Mouse (Mus musculus) liver, embryonic 16.5 days (tissue): ENCODE results near the gene Rilp. TPM values are rescaled to one million over a fixed set of nuclear protein-coding genes. Genes with fewer than 3 reads are reported as not detected.

Experiments
- ATAC-seq: fragments of 200-750 bp; cut with Nextera tagmentation; 2 replicates; pipeline ENCODE4 v1.8.0; 2017; ENCODE audit warnings: low read depth, mild to moderate bottlenecking, moderate number of reproducible peaks, moderate library complexity
- H3K27ac ChIP-seq: fragments of 300-500 bp; sonication (generic); 2 replicates; pipeline ENCODE4 v1.5.1; 2014; ENCODE audit warnings: mild to moderate bottlenecking, low read length
- H3K27me3 ChIP-seq: fragments of 300-500 bp; sonication (generic); 2 replicates; pipeline ENCODE4 v1.6.1; 2014; ENCODE audit warnings: low read depth, low read length, mixed read lengths; ENCODE audit not compliant: control insufficient read depth, insufficient read depth
- H3K36me3 ChIP-seq: fragments of 300-500 bp; sonication (generic); 2 replicates; pipeline ENCODE4 v1.6.1; 2014; ENCODE audit warnings: mild to moderate bottlenecking; ENCODE audit not compliant: control insufficient read depth, insufficient read depth
- H3K4me1 ChIP-seq: fragments of 300-500 bp; sonication (generic); 2 replicates; pipeline ENCODE4 v1.6.1; 2014; ENCODE audit warnings: low read depth, low read length, mixed read lengths; ENCODE audit not compliant: control insufficient read depth
- H3K4me2 ChIP-seq: fragments of 300-500 bp; sonication (generic); 2 replicates; pipeline ENCODE4 v1.6.1; 2014; ENCODE audit warnings: low read depth, low read length, mixed read lengths
- H3K4me3 ChIP-seq: fragments of 300-500 bp; sonication (generic); 2 replicates; pipeline ENCODE4 v1.5.1; 2014; ENCODE audit warnings: low read depth, mild to moderate bottlenecking, low read length
- H3K9ac ChIP-seq: fragments of 300-500 bp; sonication (generic); 2 replicates; pipeline ENCODE4 v1.6.1; 2014; ENCODE audit warnings: low read depth, low read length
- H3K9me3 ChIP-seq: fragments of 300-500 bp; sonication (generic); replicated peaks from 2 replicates; pipeline ENCODE4 v1.6.1; 2016; ENCODE audit warnings: low read length; ENCODE audit not compliant: control insufficient read depth
- WGBS: fragments of 180-500 bp; shearing (Covaris S2); extraction: QIAGEN DNeasy Blood & Tissue Kit; methylation state at CpG from one replicate; pipeline ENCODE4 v1.1.7; 2014; ENCODE audit not compliant: insufficient replicate concordance; 5-methylcytosine and 5-hydroxymethylcytosine counted together
- polyA plus RNA-seq: library from polyadenylated mRNA; unstranded; fragments of >200 nt; fragmentation: Nextera tagmentation; extraction: Ambion mirVana; gene quantifications from 2 replicates; pipeline ENCODE4 v1.2.1, GENCODE M21; 2015

Gene Rilp
- polyA plus RNA-seq, 1 experiment from 2014 or later = 4.7 TPM

GRCm38 (mm10) chr11:75529771-75530170 is 19.9 kb downstream of the Rilp start:
- Histone ChIP-seq H3K4me2 (no peak overlapping the region), H3K4me3 (no peak overlapping the region), H3K36me3 (no peaks in the 10 kb centered on the region), H3K9ac (no peak overlapping the region), H3K9me3 (no peaks in the 10 kb centered on the region), H3K27me3 (peaks cover 11% of the 10 kb centered on the region), H3K27ac (no peak overlapping the region), H3K4me1 (peaks cover 17% of the 10 kb centered on the region)
- WGBS = 43% methylated on average over 4 of the region's 4 CpGs
- ATAC-seq = no peak

DNA sequence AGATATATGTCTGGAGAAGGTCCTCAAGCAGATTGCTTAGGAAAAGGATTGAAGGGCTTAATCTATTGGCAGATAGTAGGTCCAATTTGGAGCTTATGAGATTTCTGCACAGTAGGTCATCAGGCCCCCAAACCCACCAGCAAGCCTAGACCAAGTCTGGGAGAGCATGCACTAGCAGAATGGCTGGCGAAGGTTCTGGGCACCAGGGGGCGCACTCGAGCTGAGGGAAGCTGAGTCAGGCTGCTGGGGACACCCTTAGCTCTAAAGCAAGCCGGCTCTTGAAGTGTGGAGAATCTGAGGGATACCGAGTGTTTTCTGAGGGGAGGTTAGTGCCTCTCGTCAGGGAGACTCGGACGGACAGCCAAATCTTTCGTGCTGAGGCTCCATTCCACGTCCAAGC is 20.4 kb downstream of the Rilp start:
- peak overlapping the region; percentile 88; the same call in 1 of the 2 replicates for H3K27ac ChIP-seq
- peak overlapping the region; percentile 86 for H3K9ac ChIP-seq
- H3K27me3 ChIP-seq = peaks cover 11% of the 10 kb centered on the region
- peak overlapping the region; percentile 79 for H3K4me3 ChIP-seq
- WGBS = under 1% methylated on average over 10 of the region's 10 CpGs
- no peaks in the 10 kb centered on the region for H3K36me3 ChIP-seq
- peaks cover 22% of the 10 kb centered on the region for H3K4me1 ChIP-seq
- peak overlapping the region; percentile 100 for H3K4me2 ChIP-seq
- ATAC-seq = peak; percentile 41
- no peaks in the 10 kb centered on the region for H3K9me3 ChIP-seq

- Histone ChIP-seq H3K27me3 (peaks cover 11% of the 10 kb centered on the region), H3K4me1 (peaks cover 26% of the 10 kb centered on the region), H3K27ac (peak overlapping the region; percentile 88), H3K4me2 (peak overlapping the region; percentile 100), H3K9me3 (no peaks in the 10 kb centered on the region), H3K36me3 (no peaks in the 10 kb centered on the region), H3K9ac (peak overlapping the region; percentile 86), H3K4me3 (peak overlapping the region; percentile 79)
- peak; percentile 14 for ATAC-seq
- WGBS = under 1% methylated on average over 31 of the region's 31 CpGs
Observed at GRCm38 (mm10) chr11:75530845-75531373, 21.0 kb downstream of the Rilp start.

DNA sequence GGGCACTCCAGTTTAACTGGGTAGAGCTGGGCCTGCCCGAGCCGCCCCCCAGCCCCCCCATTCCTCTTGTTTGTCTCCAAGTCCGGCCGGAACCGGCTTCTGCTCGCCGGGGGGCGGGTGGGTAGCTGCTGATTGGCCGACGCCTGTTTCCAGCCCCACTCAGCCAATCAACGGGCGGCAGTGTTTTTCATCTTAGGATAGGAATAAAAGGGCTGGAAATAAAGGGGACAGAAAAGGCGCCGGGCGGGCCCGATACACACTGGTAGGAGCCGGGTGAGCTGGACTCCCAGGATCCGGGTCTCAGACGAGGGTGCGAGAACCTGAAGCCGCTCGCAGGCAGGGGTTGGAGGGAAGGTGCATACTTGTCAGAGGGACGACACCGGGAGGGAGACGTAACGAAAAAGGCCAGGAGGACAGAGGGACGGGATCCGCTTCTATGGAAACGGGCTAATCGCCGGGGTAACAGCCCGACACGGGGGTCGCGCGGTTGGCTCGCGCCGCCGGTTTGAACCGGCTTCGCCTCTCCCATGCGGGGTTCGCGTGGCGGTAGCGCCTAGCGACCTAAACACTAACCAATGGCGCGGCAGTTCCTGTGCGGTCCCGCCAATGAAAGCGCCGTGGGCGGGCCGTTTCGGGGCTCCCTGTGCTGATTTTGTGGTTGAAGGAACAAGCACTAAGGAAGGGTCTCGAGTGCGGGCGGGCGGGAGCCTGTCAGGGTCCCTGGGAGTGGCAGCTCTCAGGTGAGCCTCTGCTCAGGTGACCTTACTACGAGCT is 21.8 kb downstream of the Rilp start, which contains the start of gene Slc43a2:
Slc43a2 (plus strand) TSS at position 226 of the 774 bp plus-strand sequence.
- H3K4me1 ChIP-seq = peaks cover 26% of the 10 kb centered on the region
- ATAC-seq = peak; percentile 84
- H3K27me3 ChIP-seq = peaks cover 11% of the 10 kb centered on the region
- H3K27ac ChIP-seq = peak within 1 kb of the TSS; percentile 88
- peak within 1 kb of the TSS; percentile 79 for H3K4me3 ChIP-seq
- H3K9ac ChIP-seq = peak within 1 kb of the TSS; percentile 86
- H3K4me2 ChIP-seq = peak within 1 kb of the TSS; percentile 100
- under 1% methylated on average over 62 of the region's 62 CpGs for WGBS
- no peaks in the 10 kb centered on the region for H3K36me3 ChIP-seq
- H3K9me3 ChIP-seq = no peaks in the 10 kb centered on the region

GRCm38 (mm10) chr11:75532340-75533277 is 22.7 kb downstream of the Rilp start:
- Histone ChIP-seq H3K4me2 (peak overlapping the region; percentile 100), H3K36me3 (no peaks in the 10 kb centered on the region), H3K27me3 (peaks cover 11% of the 10 kb centered on the region), H3K4me3 (peak overlapping the region; percentile 79), H3K9ac (peak overlapping the region; percentile 86), H3K4me1 (peaks cover 26% of the 10 kb centered on the region), H3K9me3 (no peaks in the 10 kb centered on the region), H3K27ac (peak overlapping the region; percentile 88; the same call in 1 of the 2 replicates)
- ATAC-seq = no peak
- 5% methylated on average over 38 of the region's 38 CpGs for WGBS

GRCm38 (mm10) chr11:75533314-75534015 is 23.6 kb downstream of the Rilp start:
- Histone ChIP-seq H3K27ac (no peak overlapping the region; the same call in none of the 2 replicates), H3K4me1 (peaks cover 26% of the 10 kb centered on the region), H3K27me3 (peaks cover 11% of the 10 kb centered on the region), H3K4me2 (0 out of 2 replicates have a peak overlapping the region, but pooled peaks have one; percentile 100), H3K9me3 (no peaks in the 10 kb centered on the region), H3K36me3 (no peaks in the 10 kb centered on the region), H3K4me3 (0 out of 2 replicates have a peak overlapping the region, but pooled peaks have one; percentile 0), H3K9ac (no peak overlapping the region)
- 48% methylated on average over 6 of the region's 6 CpGs for WGBS
- no peak for ATAC-seq

DNA sequence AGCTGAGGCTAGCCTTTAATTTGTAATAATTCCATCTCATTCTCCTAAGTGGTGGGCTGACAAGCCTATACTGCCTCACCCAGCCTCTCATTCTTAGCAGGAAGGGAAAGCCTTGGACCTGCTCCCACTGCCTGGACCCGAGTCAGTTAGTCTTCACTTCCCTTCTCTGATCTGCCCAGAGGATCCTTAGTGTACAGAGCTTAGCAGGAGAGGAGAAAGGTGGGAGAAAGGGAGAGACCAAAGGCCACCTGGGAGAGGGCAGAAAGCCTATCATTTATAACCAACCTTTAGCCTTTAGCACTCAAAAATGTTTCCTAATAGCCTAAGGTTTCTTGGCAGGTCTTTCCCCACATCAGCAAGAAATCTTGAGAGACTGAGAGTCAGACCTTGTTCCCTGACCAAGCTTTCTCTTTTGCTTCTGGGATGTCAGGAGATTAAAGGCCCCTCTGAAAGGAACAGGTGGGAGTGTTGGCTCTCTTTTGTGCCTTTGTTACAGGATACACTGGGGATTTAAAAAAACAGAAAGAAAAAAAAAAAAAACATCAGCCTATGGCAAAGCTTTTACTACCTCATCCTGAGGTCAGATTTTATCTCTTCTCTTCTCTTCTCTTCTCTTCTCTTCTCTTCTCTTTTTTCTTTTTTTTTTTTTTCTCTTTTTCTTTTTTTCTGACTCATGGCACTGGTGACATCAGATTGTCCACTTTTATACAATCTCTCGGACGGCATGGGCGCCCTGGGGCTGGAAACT is 24.6 kb downstream of the Rilp start:
- Histone ChIP-seq H3K4me2 (no peak overlapping the region), H3K4me3 (no peak overlapping the region), H3K27me3 (peaks cover 11% of the 10 kb centered on the region), H3K27ac (no peak overlapping the region), H3K9me3 (no peaks in the 10 kb centered on the region), H3K36me3 (no peaks in the 10 kb centered on the region), H3K4me1 (peaks cover 26% of the 10 kb centered on the region), H3K9ac (no peak overlapping the region)
- 31% methylated on average over 4 of the region's 4 CpGs for WGBS
- no peak for ATAC-seq
